Mouse (Mus musculus): ENCODE results near the gene Hsdl2. TPM values are rescaled to one million over a fixed set of nuclear protein-coding genes. Genes with fewer than 3 reads are reported as not detected.

Gene Hsdl2
- polyA plus RNA-seq (2015; fragmentation: Nextera tagmentation; extraction: Ambion mirVana): 20.7 and 22.8 TPM in 2 replicates

- H3K36me3 ChIP-seq: no peaks in the 10 kb centered on the region
- H3K27me3 ChIP-seq: no peaks in the 10 kb centered on the region
- H3K9me3 ChIP-seq: no peaks in the 10 kb centered on the region
- peaks cover 6% of the 10 kb centered on the region; the same call in 1 of the 2 replicates for H3K4me1 ChIP-seq
- WGBS: 2% methylated on average over 61 of the region's 61 CpGs
- peak within 1 kb of the TSS; percentile 70 for H3K9ac ChIP-seq
- H3K4me3 ChIP-seq: peak within 1 kb of the TSS; percentile 76
- H3K27ac ChIP-seq: peak within 1 kb of the TSS; percentile 86
- H3K4me2 ChIP-seq: peak within 1 kb of the TSS; percentile 79
- ATAC-seq (ENCODE audit: borderline replicate concordance, extremely low read depth, low FRiP score, low TSS enrichment): peak; percentile 98
Measured at GRCm38 (mm10) chr4:59581314-59582185, at the start of gene Hsdl2. Hsdl2 (plus strand) TSS chr4:59581563.

GRCm38 (mm10) chr4:59533268-59533667 lies 48.1 kb upstream of the Hsdl2 start:
- no peak overlapping the region for H3K4me2 ChIP-seq
- H3K4me1 ChIP-seq: 0 out of 2 replicates have a peak, but pooled peaks cover 7% of the 10 kb centered on the region
- H3K27ac ChIP-seq: no peak overlapping the region
- no peak for ATAC-seq (ENCODE audit: borderline replicate concordance, extremely low read depth, low FRiP score, low TSS enrichment)
- H3K36me3 ChIP-seq: no peaks in the 10 kb centered on the region
- 38% methylated on average over 2 of the region's 2 CpGs for WGBS
- H3K9me3 ChIP-seq: no peaks in the 10 kb centered on the region
- no peak overlapping the region for H3K4me3 ChIP-seq
- no peak overlapping the region for H3K9ac ChIP-seq
- no peaks in the 10 kb centered on the region for H3K27me3 ChIP-seq

- no peaks in the 10 kb centered on the region for H3K9me3 ChIP-seq
- H3K27me3 ChIP-seq: no peaks in the 10 kb centered on the region
Measured at GRCm38 (mm10) chr4:59535624-59536023, 45.7 kb upstream of the Hsdl2 start.

GRCm38 (mm10) chr4:59536281-59536680 lies 45.1 kb upstream of the Hsdl2 start:
- Histone ChIP-seq H3K9ac (no peak overlapping the region), H3K27me3 (no peaks in the 10 kb centered on the region), H3K4me1 (no peaks in the 10 kb centered on the region), H3K4me2 (no peak overlapping the region), H3K36me3 (no peaks in the 10 kb centered on the region), H3K9me3 (no peaks in the 10 kb centered on the region), H3K4me3 (no peak overlapping the region), H3K27ac (no peak overlapping the region)
- 83% methylated on average over 1 of the region's 1 CpGs for WGBS
- ATAC-seq (ENCODE audit: borderline replicate concordance, extremely low read depth, low FRiP score, low TSS enrichment): no peak

More at GRCm38 (mm10) chr4:59535624-59536023, 45.7 kb upstream of the Hsdl2 start:
- H3K4me3 ChIP-seq: no peak overlapping the region
- no peak overlapping the region for H3K4me2 ChIP-seq
- no peaks in the 10 kb centered on the region for H3K4me1 ChIP-seq
- no peak overlapping the region for H3K9ac ChIP-seq
- ATAC-seq (ENCODE audit: borderline replicate concordance, extremely low read depth, low FRiP score, low TSS enrichment): no peak
- no peak overlapping the region for H3K27ac ChIP-seq
- H3K36me3 ChIP-seq: no peaks in the 10 kb centered on the region

GRCm38 (mm10) chr4:59543006-59543405 lies 38.4 kb upstream of the Hsdl2 start:
- ATAC-seq (ENCODE audit: borderline replicate concordance, extremely low read depth, low FRiP score, low TSS enrichment): no peak
- H3K4me1 ChIP-seq: peaks cover 21% of the 10 kb centered on the region
- no peak overlapping the region for H3K27ac ChIP-seq
- no peaks in the 10 kb centered on the region for H3K9me3 ChIP-seq
- no peak overlapping the region for H3K9ac ChIP-seq
- no peaks in the 10 kb centered on the region for H3K36me3 ChIP-seq
- H3K4me3 ChIP-seq: no peak overlapping the region
- no peak overlapping the region for H3K4me2 ChIP-seq
- no peaks in the 10 kb centered on the region for H3K27me3 ChIP-seq

GRCm38 (mm10) chr4:59544654-59545053 lies 36.7 kb upstream of the Hsdl2 start:
- H3K4me2 ChIP-seq: no peak overlapping the region
- H3K36me3 ChIP-seq: no peaks in the 10 kb centered on the region
- no peak overlapping the region for H3K9ac ChIP-seq
- no peak for ATAC-seq (ENCODE audit: borderline replicate concordance, extremely low read depth, low FRiP score, low TSS enrichment)
- 43% methylated on average over 2 of the region's 2 CpGs for WGBS
- H3K9me3 ChIP-seq: no peaks in the 10 kb centered on the region
- H3K27ac ChIP-seq: no peak overlapping the region
- H3K4me3 ChIP-seq: no peak overlapping the region
- H3K27me3 ChIP-seq: no peaks in the 10 kb centered on the region
- peaks cover 21% of the 10 kb centered on the region for H3K4me1 ChIP-seq

GRCm38 (mm10) chr4:59546285-59547071 lies 34.9 kb upstream of the Hsdl2 start:
- 45% methylated on average over 7 of the region's 7 CpGs for WGBS
- H3K4me2 ChIP-seq: peak overlapping the region; percentile 89
- no peak for ATAC-seq (ENCODE audit: borderline replicate concordance, extremely low read depth, low FRiP score, low TSS enrichment)
- H3K4me1 ChIP-seq: peaks cover 25% of the 10 kb centered on the region
- H3K4me3 ChIP-seq: no peak overlapping the region
- H3K9me3 ChIP-seq: no peaks in the 10 kb centered on the region
- no peak overlapping the region for H3K27ac ChIP-seq
- H3K27me3 ChIP-seq: no peaks in the 10 kb centered on the region
- no peaks in the 10 kb centered on the region for H3K36me3 ChIP-seq
- H3K9ac ChIP-seq: no peak overlapping the region

GRCm38 (mm10) chr4:59547136-59547889 lies 34.0 kb upstream of the Hsdl2 start:
- Histone ChIP-seq H3K4me1 (peaks cover 25% of the 10 kb centered on the region), H3K4me3 (peak overlapping the region; percentile 94), H3K36me3 (no peaks in the 10 kb centered on the region), H3K27ac (no peak overlapping the region), H3K27me3 (no peaks in the 10 kb centered on the region), H3K9me3 (no peaks in the 10 kb centered on the region), H3K4me2 (peak overlapping the region; percentile 89), H3K9ac (peak overlapping the region; percentile 94; the same call in 1 of the 2 replicates)
- whole genome bisulfite sequencing: 22% methylated on average over 11 of the region's 11 CpGs
- no peak for ATAC-seq (ENCODE audit: borderline replicate concordance, extremely low read depth, low FRiP score, low TSS enrichment)

- H3K9ac ChIP-seq: peak overlapping the region; percentile 94
- H3K4me3 ChIP-seq: peak overlapping the region; percentile 94
- peak overlapping the region; percentile 89 for H3K4me2 ChIP-seq
- peaks cover 25% of the 10 kb centered on the region for H3K4me1 ChIP-seq
- no peaks in the 10 kb centered on the region for H3K9me3 ChIP-seq
- no peaks in the 10 kb centered on the region for H3K27me3 ChIP-seq
- peak overlapping the region; percentile 98 for H3K27ac ChIP-seq
- ATAC-seq (ENCODE audit: borderline replicate concordance, extremely low read depth, low FRiP score, low TSS enrichment): 0 out of 2 replicates have a peak, but pooled peaks have one; percentile 13
- WGBS: 2% methylated on average over 18 of the region's 18 CpGs
- H3K36me3 ChIP-seq: no peaks in the 10 kb centered on the region
Measured at GRCm38 (mm10) chr4:59548011-59548559, 33.3 kb upstream of the Hsdl2 start.

GRCm38 (mm10) chr4:59548560-59549174 lies 32.7 kb upstream of the Hsdl2 start:
- no peaks in the 10 kb centered on the region for H3K9me3 ChIP-seq
- peak overlapping the region; percentile 89 for H3K4me2 ChIP-seq
- peak overlapping the region; percentile 94 for H3K9ac ChIP-seq
- H3K4me3 ChIP-seq: peak overlapping the region; percentile 94
- no peaks in the 10 kb centered on the region for H3K27me3 ChIP-seq
- peaks cover 25% of the 10 kb centered on the region for H3K4me1 ChIP-seq
- peak overlapping the region; percentile 98 for H3K27ac ChIP-seq
- under 1% methylated on average over 66 of the region's 83 CpGs for WGBS
- ATAC-seq (ENCODE audit: borderline replicate concordance, extremely low read depth, low FRiP score, low TSS enrichment): peak; percentile 78
- no peaks in the 10 kb centered on the region for H3K36me3 ChIP-seq
